Mouse (Mus musculus): ENCODE data around the gene Fam208b. TPM values are rescaled to one million over a fixed set of nuclear protein-coding genes. Genes with fewer than 3 reads are reported as not detected.

Fam208b gene
- polyA plus RNA-seq, 1 experiment from 2014 or later: 3.2 TPM

DNA sequence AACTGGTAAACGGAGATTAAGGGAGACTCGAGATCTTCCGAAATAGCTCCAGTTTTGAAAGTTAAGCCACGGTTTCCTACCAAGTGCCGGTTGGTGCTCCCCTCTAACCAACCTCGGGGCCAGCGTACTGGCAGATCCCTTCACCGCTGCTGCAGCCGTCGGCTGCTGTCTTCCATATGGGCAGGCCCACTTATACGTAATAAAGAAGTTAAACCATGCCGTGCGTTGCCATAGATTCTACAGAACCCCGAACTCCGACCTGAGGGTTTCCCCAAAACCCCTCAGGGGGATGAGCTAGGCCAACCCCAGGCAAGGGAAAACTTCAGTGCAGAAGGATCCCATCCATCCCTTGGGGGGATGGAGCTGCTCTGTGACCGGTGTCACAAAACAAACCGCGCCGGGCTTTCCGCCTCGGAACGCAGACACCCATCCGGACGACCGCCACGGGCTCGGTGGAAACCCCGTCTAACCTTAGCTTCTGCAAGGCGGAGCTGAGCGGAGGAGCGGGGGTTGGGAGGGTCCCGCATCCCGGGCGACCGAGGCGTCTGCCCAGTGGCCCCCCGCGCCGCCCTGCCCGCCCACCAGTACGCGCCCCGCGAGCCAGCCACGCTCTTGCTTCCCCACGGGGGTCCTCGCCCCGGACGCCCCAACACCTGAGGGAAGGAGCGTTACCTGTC lies 652 bp downstream of the Fam208b start:
- peak overlapping the region; percentile 88 for H3K9ac ChIP-seq (ENCODE audit: low read depth, low read length)
- peak overlapping the region; percentile 89 for H3K4me2 ChIP-seq (ENCODE audit: low read depth, low read length)
- no peaks in the 10 kb centered on the region for H3K9me3 ChIP-seq (replicated peaks; ENCODE audit: control insufficient read depth, low read length)
- WGBS (ENCODE audit: insufficient replicate concordance): under 1% methylated on average over 48 of the region's 50 CpGs
- H3K4me3 ChIP-seq (ENCODE audit: low read depth, low read length): peak overlapping the region; percentile 97
- peak overlapping the region; percentile 90 for H3K27ac ChIP-seq (ENCODE audit: low read length)
- H3K36me3 ChIP-seq (ENCODE audit: control insufficient read depth, insufficient read depth): no peaks in the 10 kb centered on the region
- peak; percentile 9; the same call in 1 of the 2 replicates for ATAC-seq (ENCODE audit: low read depth)
- H3K4me1 ChIP-seq (ENCODE audit: control insufficient read depth, low read depth, low read length): peaks cover 3% of the 10 kb centered on the region
- H3K27me3 ChIP-seq (ENCODE audit: control insufficient read depth, insufficient read depth, low read depth, low read length): no peaks in the 10 kb centered on the region

DNA sequence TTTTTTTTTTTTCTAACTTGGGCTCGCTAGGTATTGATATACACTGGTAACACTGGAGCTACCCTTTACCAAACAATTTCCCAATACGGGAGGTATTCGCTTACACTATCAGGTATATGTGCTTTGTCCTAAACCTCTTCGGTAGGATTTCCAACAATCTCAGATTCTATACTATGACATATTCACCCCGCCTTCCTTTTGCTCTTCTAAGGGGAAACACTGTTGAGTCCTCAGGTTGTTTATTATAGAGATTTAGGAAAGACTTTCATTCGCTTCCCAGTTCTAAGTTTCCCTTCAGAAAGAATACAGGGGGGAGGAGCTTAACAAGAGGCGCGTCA lies 1.2 kb downstream of the Fam208b start:
- 12% methylated on average over 8 of the region's 8 CpGs for WGBS (ENCODE audit: insufficient replicate concordance)
- H3K36me3 ChIP-seq (ENCODE audit: control insufficient read depth, insufficient read depth): no peaks in the 10 kb centered on the region
- peak overlapping the region; percentile 89 for H3K4me2 ChIP-seq (ENCODE audit: low read depth, low read length)
- no peaks in the 10 kb centered on the region for H3K9me3 ChIP-seq (replicated peaks; ENCODE audit: control insufficient read depth, low read length)
- no peak for ATAC-seq (ENCODE audit: low read depth)
- H3K4me1 ChIP-seq (ENCODE audit: control insufficient read depth, low read depth, low read length): peaks cover 3% of the 10 kb centered on the region
- peak overlapping the region; percentile 90 for H3K27ac ChIP-seq (ENCODE audit: low read length)
- peak overlapping the region; percentile 97 for H3K4me3 ChIP-seq (ENCODE audit: low read depth, low read length)
- H3K27me3 ChIP-seq (ENCODE audit: control insufficient read depth, insufficient read depth, low read depth, low read length): no peaks in the 10 kb centered on the region
- peak overlapping the region; percentile 88 for H3K9ac ChIP-seq (ENCODE audit: low read depth, low read length)

DNA sequence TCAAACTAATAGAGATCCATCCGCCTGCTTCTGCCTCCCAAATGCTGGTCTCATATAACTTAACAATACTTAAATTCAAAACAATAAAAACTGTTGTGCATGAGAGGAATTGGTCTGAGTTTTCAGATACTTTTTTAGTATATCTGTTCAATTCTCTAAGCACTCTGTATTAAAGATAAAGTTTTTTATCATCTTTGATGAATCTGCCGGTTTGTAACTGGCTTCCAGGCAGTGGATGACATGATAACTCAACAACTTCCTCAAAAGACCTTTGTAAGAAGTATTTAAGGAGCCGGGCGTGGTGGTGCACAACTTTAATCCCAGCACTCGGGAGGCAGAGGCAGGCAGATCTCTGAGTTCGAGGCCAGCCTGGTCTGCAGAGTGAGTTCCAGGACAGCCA lies 14.7 kb downstream of the Fam208b start:
- no peak for ATAC-seq (ENCODE audit: low read depth)
- Histone ChIP-seq H3K4me1 (ENCODE audit: control insufficient read depth, low read depth, low read length) (no peaks in the 10 kb centered on the region), H3K9me3 (replicated peaks; ENCODE audit: control insufficient read depth, low read length) (no peaks in the 10 kb centered on the region), H3K27me3 (ENCODE audit: control insufficient read depth, insufficient read depth, low read depth, low read length) (no peaks in the 10 kb centered on the region), H3K27ac (ENCODE audit: low read length) (no peak overlapping the region), H3K4me2 (ENCODE audit: low read depth, low read length) (no peak overlapping the region), H3K4me3 (ENCODE audit: low read depth, low read length) (no peak overlapping the region), H3K9ac (ENCODE audit: low read depth, low read length) (no peak overlapping the region), H3K36me3 (ENCODE audit: control insufficient read depth, insufficient read depth) (peaks cover 10% of the 10 kb centered on the region)
- 60% methylated on average over 6 of the region's 6 CpGs for WGBS (ENCODE audit: insufficient replicate concordance)

DNA sequence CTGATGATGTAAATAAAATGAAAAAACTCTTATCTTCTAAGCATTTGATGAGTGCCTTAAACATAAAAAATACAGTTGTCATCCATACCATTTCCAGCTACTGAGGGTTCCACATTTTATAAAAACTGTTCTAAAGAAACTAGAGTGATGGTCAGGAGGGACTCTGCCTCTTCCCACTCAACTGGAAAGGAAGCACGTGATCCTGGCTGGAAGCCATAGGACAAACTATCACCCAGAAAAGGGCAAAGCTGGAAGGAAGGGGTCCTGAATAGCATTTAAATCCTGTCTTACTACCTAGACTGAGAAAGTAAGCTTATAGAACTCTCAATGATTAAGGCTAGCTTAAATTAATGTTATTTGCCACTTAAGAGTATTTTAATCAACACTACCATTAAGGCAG lies 16.6 kb downstream of the Fam208b start:
- Histone ChIP-seq H3K4me1 (ENCODE audit: control insufficient read depth, low read depth, low read length) (no peaks in the 10 kb centered on the region), H3K27ac (ENCODE audit: low read length) (no peak overlapping the region), H3K9me3 (replicated peaks; ENCODE audit: control insufficient read depth, low read length) (no peaks in the 10 kb centered on the region), H3K36me3 (ENCODE audit: control insufficient read depth, insufficient read depth) (peaks cover 17% of the 10 kb centered on the region), H3K9ac (ENCODE audit: low read depth, low read length) (no peak overlapping the region), H3K4me3 (ENCODE audit: low read depth, low read length) (no peak overlapping the region), H3K27me3 (ENCODE audit: control insufficient read depth, insufficient read depth, low read depth, low read length) (no peaks in the 10 kb centered on the region), H3K4me2 (ENCODE audit: low read depth, low read length) (no peak overlapping the region)
- WGBS (ENCODE audit: insufficient replicate concordance): 68% methylated on average over 1 of the region's 1 CpGs
- no peak for ATAC-seq (ENCODE audit: low read depth)

DNA sequence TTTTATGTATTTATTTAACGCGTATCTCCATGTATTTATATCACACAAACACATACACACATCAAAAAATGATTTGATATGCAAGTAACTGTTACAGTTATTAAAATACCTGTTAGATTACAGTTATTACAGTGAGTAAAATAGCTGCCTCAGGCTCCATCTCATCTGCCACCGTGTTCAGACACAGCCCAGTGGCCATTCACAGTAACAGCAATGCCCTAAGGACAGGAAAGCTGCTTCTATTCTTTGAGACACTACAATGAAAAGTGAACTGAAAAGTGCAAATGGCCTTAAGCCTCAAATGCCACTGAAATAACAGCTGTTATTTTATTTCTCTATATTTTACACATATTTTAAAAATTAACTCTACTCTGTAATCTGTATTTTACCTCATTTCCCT lies 20.1 kb downstream of the Fam208b start:
- WGBS (ENCODE audit: insufficient replicate concordance): 80% methylated on average over 3 of the region's 3 CpGs
- Histone ChIP-seq H3K9me3 (replicated peaks; ENCODE audit: control insufficient read depth, low read length) (no peaks in the 10 kb centered on the region), H3K27ac (ENCODE audit: low read length) (no peak overlapping the region), H3K9ac (ENCODE audit: low read depth, low read length) (no peak overlapping the region), H3K4me2 (ENCODE audit: low read depth, low read length) (no peak overlapping the region), H3K4me1 (ENCODE audit: control insufficient read depth, low read depth, low read length) (no peaks in the 10 kb centered on the region), H3K4me3 (ENCODE audit: low read depth, low read length) (no peak overlapping the region), H3K36me3 (ENCODE audit: control insufficient read depth, insufficient read depth) (peaks cover 17% of the 10 kb centered on the region), H3K27me3 (ENCODE audit: control insufficient read depth, insufficient read depth, low read depth, low read length) (no peaks in the 10 kb centered on the region)
- no peak for ATAC-seq (ENCODE audit: low read depth)

DNA sequence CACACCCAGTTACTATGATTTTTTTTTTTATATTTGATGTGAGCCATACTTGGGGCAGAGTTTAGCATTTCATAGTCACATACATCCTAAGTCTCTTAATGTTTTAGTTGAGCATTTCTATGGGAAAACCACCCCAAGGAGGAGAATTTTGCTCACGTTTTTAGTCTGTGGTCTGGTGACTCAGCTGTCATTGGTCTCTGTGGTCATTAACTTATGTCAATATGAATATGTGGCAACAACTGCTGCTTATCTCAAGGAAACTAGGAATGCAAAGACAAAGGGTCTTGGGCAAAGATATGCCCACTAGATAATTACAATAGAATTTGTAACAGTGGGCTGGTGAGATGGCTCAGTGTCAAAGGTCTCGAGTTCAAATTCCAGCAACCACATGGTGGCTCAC lies 47.0 kb downstream of the Fam208b start:
- Histone ChIP-seq H3K4me1 (ENCODE audit: control insufficient read depth, low read depth, low read length) (no peaks in the 10 kb centered on the region), H3K9ac (ENCODE audit: low read depth, low read length) (no peak overlapping the region), H3K27me3 (ENCODE audit: control insufficient read depth, insufficient read depth, low read depth, low read length) (no peaks in the 10 kb centered on the region)

DNA sequence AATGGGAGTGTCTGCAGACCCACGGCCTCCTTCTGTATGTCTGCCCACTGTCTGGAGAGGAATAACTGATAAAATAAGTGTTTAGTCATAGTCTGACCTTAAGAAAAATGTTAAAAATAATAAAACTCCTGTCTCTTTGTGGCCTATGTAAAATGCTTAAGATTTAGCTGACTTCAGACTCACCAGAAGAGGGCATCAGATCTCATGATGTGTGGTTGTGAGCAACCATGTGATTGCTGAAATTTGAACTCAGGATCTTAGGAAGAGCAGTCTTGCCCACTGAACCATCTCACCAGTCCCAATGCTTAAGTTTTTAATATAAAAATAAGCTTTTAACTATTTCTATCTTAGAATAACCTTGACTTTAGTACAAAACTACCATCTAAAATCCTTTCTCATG lies 47.8 kb downstream of the Fam208b start:
- ATAC-seq (ENCODE audit: low read depth): no peak
- H3K36me3 ChIP-seq (ENCODE audit: control insufficient read depth, insufficient read depth): peaks cover 20% of the 10 kb centered on the region

More for the DNA sequence above, 47.0 kb downstream of the Fam208b start:
- H3K36me3 ChIP-seq (ENCODE audit: control insufficient read depth, insufficient read depth): peaks cover 24% of the 10 kb centered on the region
- WGBS (ENCODE audit: insufficient replicate concordance): 42% methylated on average over 2 of the region's 2 CpGs
- no peaks in the 10 kb centered on the region for H3K9me3 ChIP-seq (replicated peaks; ENCODE audit: control insufficient read depth, low read length)
- no peak for ATAC-seq (ENCODE audit: low read depth)
- H3K4me2 ChIP-seq (ENCODE audit: low read depth, low read length): no peak overlapping the region
- H3K27ac ChIP-seq (ENCODE audit: low read length): no peak overlapping the region
- H3K4me3 ChIP-seq (ENCODE audit: low read depth, low read length): no peak overlapping the region

DNA sequence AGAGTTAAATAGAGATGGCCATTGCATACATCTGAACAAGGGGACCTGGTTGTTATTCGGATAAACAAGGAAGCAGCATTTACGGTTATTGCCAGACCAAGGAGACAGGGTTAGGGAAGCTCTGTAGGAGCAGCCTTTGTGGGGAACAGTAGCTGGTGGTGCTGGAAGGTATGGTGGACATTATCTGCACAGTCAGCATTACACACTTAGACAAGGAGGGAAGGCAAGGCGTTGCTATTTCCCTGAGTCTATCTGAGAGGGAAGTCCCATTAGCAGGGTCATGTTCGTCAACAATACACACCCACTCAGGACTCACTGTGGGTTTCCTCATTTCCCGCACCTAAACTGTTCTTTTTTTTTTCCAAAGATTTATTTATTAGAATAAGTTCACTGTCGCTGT lies 63.1 kb downstream of the Fam208b start:
- 72% methylated on average over 6 of the region's 6 CpGs for WGBS (ENCODE audit: insufficient replicate concordance)

More for the DNA sequence above, 47.8 kb downstream of the Fam208b start:
- Histone ChIP-seq H3K9me3 (replicated peaks; ENCODE audit: control insufficient read depth, low read length) (no peaks in the 10 kb centered on the region), H3K4me1 (ENCODE audit: control insufficient read depth, low read depth, low read length) (no peaks in the 10 kb centered on the region), H3K4me2 (ENCODE audit: low read depth, low read length) (no peak overlapping the region), H3K27me3 (ENCODE audit: control insufficient read depth, insufficient read depth, low read depth, low read length) (no peaks in the 10 kb centered on the region), H3K4me3 (ENCODE audit: low read depth, low read length) (no peak overlapping the region), H3K9ac (ENCODE audit: low read depth, low read length) (no peak overlapping the region), H3K27ac (ENCODE audit: low read length) (no peak overlapping the region)
- 61% methylated on average over 1 of the region's 1 CpGs for WGBS (ENCODE audit: insufficient replicate concordance)

DNA sequence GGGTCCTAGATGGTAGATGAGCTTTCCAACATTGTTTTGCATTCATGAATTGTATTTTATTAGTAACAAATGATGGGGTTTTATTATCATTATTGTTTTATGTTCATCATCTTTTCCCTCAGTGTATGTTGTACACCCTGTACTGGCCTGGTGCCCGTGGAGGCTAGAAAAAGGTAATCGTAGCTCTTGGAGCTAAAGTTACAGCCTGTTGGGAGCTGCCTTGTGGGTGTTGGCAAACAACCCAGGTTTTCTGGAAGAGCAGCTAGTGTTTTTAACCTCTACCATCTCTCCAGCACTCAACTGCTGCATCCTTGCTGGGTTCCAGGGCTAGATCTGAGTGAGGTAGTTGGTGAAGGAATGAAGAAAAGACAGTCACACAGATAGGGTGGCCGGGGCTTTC lies 63.5 kb downstream of the Fam208b start:
- Histone ChIP-seq H3K4me3 (ENCODE audit: low read depth, low read length) (no peak overlapping the region), H3K27me3 (ENCODE audit: control insufficient read depth, insufficient read depth, low read depth, low read length) (no peaks in the 10 kb centered on the region), H3K36me3 (ENCODE audit: control insufficient read depth, insufficient read depth) (peaks cover 11% of the 10 kb centered on the region), H3K27ac (ENCODE audit: low read length) (no peak overlapping the region), H3K9me3 (replicated peaks; ENCODE audit: control insufficient read depth, low read length) (no peaks in the 10 kb centered on the region), H3K4me1 (ENCODE audit: control insufficient read depth, low read depth, low read length) (peaks cover 4% of the 10 kb centered on the region), H3K9ac (ENCODE audit: low read depth, low read length) (no peak overlapping the region), H3K4me2 (ENCODE audit: low read depth, low read length) (no peak overlapping the region)
- 83% methylated on average over 3 of the region's 3 CpGs for WGBS (ENCODE audit: insufficient replicate concordance)
- no peak for ATAC-seq (ENCODE audit: low read depth)

More for the DNA sequence above, 63.1 kb downstream of the Fam208b start:
- ATAC-seq (ENCODE audit: low read depth): peak; percentile 14; the same call in 1 of the 2 replicates
- peaks cover 14% of the 10 kb centered on the region for H3K36me3 ChIP-seq (ENCODE audit: control insufficient read depth, insufficient read depth)
- no peaks in the 10 kb centered on the region for H3K27me3 ChIP-seq (ENCODE audit: control insufficient read depth, insufficient read depth, low read depth, low read length)
- no peaks in the 10 kb centered on the region for H3K9me3 ChIP-seq (replicated peaks; ENCODE audit: control insufficient read depth, low read length)
- H3K9ac ChIP-seq (ENCODE audit: low read depth, low read length): no peak overlapping the region
- peaks cover 2% of the 10 kb centered on the region for H3K4me1 ChIP-seq (ENCODE audit: control insufficient read depth, low read depth, low read length)
- no peak overlapping the region for H3K4me3 ChIP-seq (ENCODE audit: low read depth, low read length)
- H3K27ac ChIP-seq (ENCODE audit: low read length): no peak overlapping the region
- H3K4me2 ChIP-seq (ENCODE audit: low read depth, low read length): no peak overlapping the region
